Mouse (Mus musculus) subcutaneous adipose tissue, adult 2 months (tissue): ENCODE results near the gene Acap3. TPM values are rescaled to one million over a fixed set of nuclear protein-coding genes. Genes with fewer than 3 reads are reported as not detected.

ENCODE experiments used
- polyA plus RNA-seq: library from polyadenylated mRNA; depleted of rRNA; stranded (reverse); fragments of >200 nt; gene quantifications from 2 replicates; pipeline ENCODE4 v1.2.3, GENCODE M21; 2012; ENCODE audit warnings: low replicate concordance; rRNA removed

Gene Acap3
- polyA plus RNA-seq = 34.4 and 52.7 TPM in 2 replicates

DNA sequence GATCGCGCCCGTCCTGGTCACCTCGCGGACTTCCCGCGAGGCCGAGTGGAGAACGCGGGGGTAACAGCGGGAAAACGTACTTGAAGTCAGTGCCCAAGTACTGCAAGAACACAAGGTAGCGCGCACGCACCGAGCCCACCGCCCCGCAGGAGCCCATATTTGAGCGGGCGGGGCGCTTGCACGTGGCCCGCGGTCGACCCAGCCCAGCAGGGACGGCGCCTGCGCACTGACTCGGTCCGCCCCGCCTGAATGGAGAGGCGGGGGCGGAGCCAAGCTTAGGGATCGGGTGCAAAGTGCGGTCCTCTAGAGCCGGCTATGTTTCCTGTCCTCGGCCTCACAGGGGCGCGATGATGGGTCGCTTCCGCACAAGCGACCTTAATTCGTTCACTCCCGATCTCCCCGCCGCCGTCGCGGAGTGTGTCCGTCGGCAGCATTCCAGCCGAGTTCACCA is at the start of gene Acap3, which contains the start of gene Pusl1:
Acap3 (plus strand) TSS at position 272 of the 451 bp plus-strand sequence.
Pusl1 (minus strand) TSS at position 231 of the 451 bp plus-strand sequence.

GRCm38 (mm10) chr4:155846871-155847578 is 44.6 kb upstream of the Acap3 start, which contains the start of gene Dvl1:
Dvl1 (plus strand) TSS chr4:155847402.

DNA sequence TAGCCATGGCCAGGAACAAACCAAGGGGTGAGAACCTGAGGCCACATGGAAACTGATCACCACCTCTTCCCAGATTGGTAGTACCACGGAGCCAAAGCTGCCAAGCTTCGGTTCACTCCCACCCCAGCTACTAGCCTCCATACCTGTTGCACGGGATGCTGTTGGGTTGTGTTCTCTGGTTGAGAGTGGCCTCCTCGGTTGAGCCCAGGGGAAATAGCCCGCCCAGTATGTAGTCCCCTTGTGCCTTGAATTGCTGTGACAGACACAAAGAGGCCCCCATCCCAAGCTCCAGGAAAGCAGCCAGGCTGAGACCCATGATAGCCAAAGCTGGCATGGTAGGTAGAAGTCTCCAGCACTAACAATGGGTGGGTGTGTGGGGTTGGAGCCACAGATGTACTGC is 28.6 kb upstream of the Acap3 start, which contains the start of gene Tas1r3:
Tas1r3 (minus strand) TSS at position 362 of the 400 bp plus-strand sequence.

DNA sequence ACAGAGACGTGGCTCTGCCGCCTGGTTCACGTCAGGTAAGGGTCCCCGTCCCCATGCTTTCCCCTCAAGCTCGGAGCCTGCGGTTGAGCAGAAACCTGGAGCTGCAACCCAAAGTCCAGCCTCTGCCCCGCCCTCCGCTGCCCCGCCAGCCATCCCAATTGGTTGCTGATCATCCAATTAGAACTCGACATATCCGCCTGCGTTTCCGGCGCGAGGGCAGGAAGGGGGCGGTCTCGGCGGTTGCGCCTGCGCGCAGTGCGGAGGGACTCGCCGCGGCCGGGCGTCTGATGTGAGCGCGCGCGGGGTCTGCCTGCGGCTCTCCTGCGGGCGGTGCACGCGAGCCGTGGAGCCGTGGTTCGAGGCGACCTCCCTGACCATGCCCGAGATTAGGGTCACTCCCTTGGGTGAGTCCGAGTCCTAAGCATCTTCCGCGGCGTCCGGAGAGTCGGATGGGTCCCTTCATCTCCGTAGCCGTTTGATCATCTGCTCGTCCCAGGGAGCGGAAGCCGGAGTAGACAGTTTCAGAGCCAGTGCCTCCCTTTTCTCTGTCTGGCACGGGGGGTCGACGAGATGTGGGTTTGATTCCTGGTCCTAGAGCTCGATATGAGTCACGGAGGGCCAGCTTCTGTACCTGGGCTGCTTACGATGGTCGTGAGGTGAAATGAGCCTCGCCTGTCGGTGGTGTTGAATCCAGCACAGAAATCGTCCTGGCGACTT is 22.1 kb upstream of the Acap3 start, which contains the start of the genes Cptp and Ints11:
Cptp (minus strand) TSS at position 124 of the 717 bp plus-strand sequence.
Ints11 (plus strand) TSS at position 230 of the 717 bp plus-strand sequence.

DNA sequence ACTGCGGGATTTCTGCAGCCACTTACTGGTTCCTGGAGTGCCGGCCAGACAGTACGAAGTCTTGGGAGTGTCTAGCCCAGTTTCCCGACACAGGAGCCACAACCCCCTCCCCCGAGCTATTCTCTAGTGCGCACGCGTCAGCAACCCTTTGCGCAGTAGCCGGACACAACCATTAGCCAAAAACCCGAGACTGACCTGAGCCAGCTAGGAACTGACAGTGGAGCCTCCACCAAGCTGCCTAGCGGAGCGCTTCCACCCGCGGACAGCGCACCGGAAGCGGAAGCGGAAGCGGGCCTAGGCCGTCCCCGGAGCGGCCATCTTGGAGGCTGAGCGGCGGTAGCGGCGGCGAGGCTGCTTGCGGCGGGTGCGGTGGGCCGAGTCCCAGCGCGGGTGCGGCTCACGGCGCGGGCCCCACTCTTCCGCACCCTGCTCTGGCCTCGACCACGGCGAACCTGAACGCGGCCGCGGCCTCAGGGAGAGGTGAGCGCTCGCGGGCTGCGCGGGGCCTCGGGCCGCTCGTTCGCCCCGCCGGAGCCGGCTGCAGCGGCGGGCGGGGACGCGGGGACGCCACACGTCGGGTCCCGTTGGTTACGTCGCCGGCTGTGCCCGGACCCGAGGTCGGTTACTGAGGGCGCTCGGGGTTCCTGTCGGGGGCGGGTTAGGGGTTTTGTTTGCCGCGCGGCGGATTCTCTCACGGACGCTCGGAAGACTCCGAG is 52.1 kb downstream of the Acap3 start, which contains the start of gene Ube2j2:
Ube2j2 (plus strand) TSS at position 298 of the 716 bp plus-strand sequence.

Other genes starting within 250 kb of the Acap3 start
- not detected in 2 replicates for gene Gm10563, start 246.4 kb upstream of the Acap3 start, polyA plus RNA-seq
- gene Mmp23, start 238.4 kb upstream of the Acap3 start, polyA plus RNA-seq = 79.6 and 268 TPM in 2 replicates
- 54.0 and 110 TPM in 2 replicates for gene Mib2, start 222.6 kb upstream of the Acap3 start, polyA plus RNA-seq
- 10.4 and 40.4 TPM in 2 replicates for gene Fndc10, start 197.5 kb upstream of the Acap3 start, polyA plus RNA-seq
- 104 and 120 TPM in 2 replicates for gene Ssu72, start 187.0 kb upstream of the Acap3 start, polyA plus RNA-seq
- gene Tmem240, start 157.0 kb upstream of the Acap3 start, polyA plus RNA-seq = 1.1 and 2.9 TPM in 2 replicates
- 103 and 149 TPM in 2 replicates for gene Atad3a, start 130.7 kb upstream of the Acap3 start, polyA plus RNA-seq
- gene Vwa1, start 117.1 kb upstream of the Acap3 start, polyA plus RNA-seq = 21.0 and 37.2 TPM in 2 replicates
- gene Tmem88b, start 105.9 kb upstream of the Acap3 start, polyA plus RNA-seq = 1.9 and 5.3 TPM in 2 replicates
- 0.24 and 0.50 TPM in 2 replicates for gene Ankrd65, start 101.4 kb upstream of the Acap3 start, polyA plus RNA-seq
- gene Mrpl20, start 88.9 kb upstream of the Acap3 start, polyA plus RNA-seq = 86.1 and 127 TPM in 2 replicates
- gene Ccnl2, start 79.3 kb upstream of the Acap3 start, polyA plus RNA-seq = 92.1 and 107 TPM in 2 replicates
- 126 and 179 TPM in 2 replicates for gene Aurkaip1, start 60.5 kb upstream of the Acap3 start, polyA plus RNA-seq
- gene Mxra8, start 52.1 kb upstream of the Acap3 start, polyA plus RNA-seq = 377 and 387 TPM in 2 replicates
- gene Dvl1, start 44.4 kb upstream of the Acap3 start, polyA plus RNA-seq = 126 and 153 TPM in 2 replicates
- 0.69 and 0.95 TPM in 2 replicates for gene Tas1r3, start 28.5 kb upstream of the Acap3 start, polyA plus RNA-seq
- gene Cptp, start 22.4 kb upstream of the Acap3 start, polyA plus RNA-seq = 28.1 and 32.4 TPM in 2 replicates
- gene Ints11, start 22.3 kb upstream of the Acap3 start, polyA plus RNA-seq = 30.7 and 42.4 TPM in 2 replicates
- 68.2 and 105 TPM in 2 replicates for gene Pusl1, start within 50 bp of the Acap3 start, polyA plus RNA-seq
- gene Ube2j2, start 52.0 kb downstream of the Acap3 start, polyA plus RNA-seq = 38.8 and 56.4 TPM in 2 replicates
- gene C1qtnf12, start 70.5 kb downstream of the Acap3 start, polyA plus RNA-seq = 71.3 and 112 TPM in 2 replicates
- gene B3galt6, start 100.8 kb downstream of the Acap3 start, polyA plus RNA-seq = 4.7 and 9.8 TPM in 2 replicates
- gene Sdf4, start 101.0 kb downstream of the Acap3 start, polyA plus RNA-seq = 75.5 and 103 TPM in 2 replicates
- gene Tnfrsf4, start 122.0 kb downstream of the Acap3 start, polyA plus RNA-seq = 3.2 and 4.5 TPM in 2 replicates
- 1.6 and 3.9 TPM in 2 replicates for gene Tnfrsf18, start 134.3 kb downstream of the Acap3 start, polyA plus RNA-seq
- 2.1 TPM in 1 of 2 replicates, not detected in the other for gene Ttll10, start 167.6 kb downstream of the Acap3 start, polyA plus RNA-seq
- gene 9430015G10Rik, start 218.2 kb downstream of the Acap3 start, polyA plus RNA-seq = 12.2 and 43.4 TPM in 2 replicates
- gene Rnf223, start 238.7 kb downstream of the Acap3 start, polyA plus RNA-seq = 0.20 and 0.82 TPM in 2 replicates